Mouse (Mus musculus) ES-E14 (cell line): ENCODE measurements around the gene Tpd52l2. TPM values are rescaled to one million over a fixed set of nuclear protein-coding genes. Genes with fewer than 3 reads are reported as not detected.
A peak's percentile ranks its signal among the peaks of the same experiment; 100 is the strongest.

ENCODE experiments used
- DNase-seq: peaks from one replicate; pipeline ENCODE4 v3.0.0-alpha.2; 2013; ENCODE audit warnings: low read depth, low spot score
- H3K27ac ChIP-seq: 2 replicates; pipeline ENCODE4 v1.5.1; 2012; ENCODE audit warnings: low read depth, mild to moderate bottlenecking, low read length, moderate library complexity, mixed read lengths; ENCODE audit not compliant: poor library complexity, insufficient read depth, severe bottlenecking
- H3K36me3 ChIP-seq: 2 replicates; pipeline ENCODE4 v1.6.1; 2012; ENCODE audit warnings: mild to moderate bottlenecking, low read length, moderate library complexity, mixed read lengths; ENCODE audit not compliant: control insufficient read depth, poor library complexity, insufficient read depth, severe bottlenecking
- H3K4me1 ChIP-seq, 2 experiments: fragments of 150-350 bp in 1 of 2; sonication (generic) in 1 of 2; 2 replicates each; pipeline ENCODE4 v1.6.1; 2012; ENCODE audit warnings: low read length in 2 of 2, mild to moderate bottlenecking in 1 of 2, mixed read lengths in 1 of 2; ENCODE audit not compliant: control insufficient read depth in 2 of 2, insufficient read depth in 2 of 2, poor library complexity in 1 of 2
- H3K4me3 ChIP-seq, 2 experiments: fragments of 150-350 bp in 1 of 2; sonication (generic) in 1 of 2; 2 replicates each; pipeline ENCODE4 v1.5.1; 2012; ENCODE audit warnings: low read length in 2 of 2, low read depth in 1 of 2, mild to moderate bottlenecking in 1 of 2, mixed read lengths in 1 of 2; ENCODE audit not compliant: insufficient read depth in 1 of 2, poor library complexity in 1 of 2, severe bottlenecking in 1 of 2
- H3K9ac ChIP-seq: 2 replicates; pipeline ENCODE4 v1.6.1; 2012; ENCODE audit warnings: low read depth, mild to moderate bottlenecking, low read length, mixed read lengths; ENCODE audit not compliant: poor library complexity, insufficient read depth, severe bottlenecking
- H3K9me3 ChIP-seq: fragments of 150-350 bp; sonication (generic); 2 replicates; pipeline ENCODE4 v1.6.1; 2012; ENCODE audit warnings: low read depth, mild to moderate bottlenecking, low read length; ENCODE audit not compliant: control insufficient read depth, insufficient read depth
- CHD2 ChIP-seq: IDR thresholded peaks from 2 replicates; pipeline ENCODE4 v1.6.1; 2014; ENCODE audit warnings: mild to moderate bottlenecking, low read depth, low read length, inconsistent platforms
- HCFC1 ChIP-seq: IDR thresholded peaks from 2 replicates; pipeline ENCODE4 v1.6.1; 2012; ENCODE audit warnings: low read length, inconsistent platforms, borderline replicate concordance; ENCODE audit not compliant: insufficient read depth
- MAFK ChIP-seq: IDR thresholded peaks from 2 replicates; pipeline ENCODE4 v1.6.1; 2014; ENCODE audit warnings: mild to moderate bottlenecking, low read depth, low read length, inconsistent platforms; ENCODE audit not compliant: insufficient read depth
- ZC3H11A ChIP-seq: IDR thresholded peaks from 2 replicates; pipeline ENCODE4 v1.6.1; 2012; ENCODE audit warnings: low read depth, mild to moderate bottlenecking, inconsistent platforms, low read length, borderline replicate concordance
- ZNF384 ChIP-seq: IDR thresholded peaks from 2 replicates; pipeline ENCODE4 v1.6.1; 2012; ENCODE audit warnings: low read depth, low read length, inconsistent platforms
- in situ Hi-C, 2 experiments: fragments of 600-800 bp; cut with MboI; formaldehyde crosslinking; loops; one replicate each; pipeline ENCODE4 v1.15.1; 2025; ENCODE audit warnings: low sequenced_read_pairs in 2 of 2, inconsistent platforms in 1 of 2; ENCODE audit not compliant: unreplicated experiment in 2 of 2
- total RNA-seq: library from RNA; depleted of rRNA; stranded (reverse); fragments of 300-350 nt; gene quantifications from 2 replicates; pipeline ENCODE4 v1.2.3, GENCODE M21; 2012

The Tpd52l2 gene
- total RNA-seq, 1 experiment = 111 TPM

- TF ChIP-seq MAFK (no peak), CHD2 (no peak), HCFC1 (no peak), ZNF384 (no peak), ZC3H11A (no peak)
- no peak overlapping the region for H3K9ac ChIP-seq
- DNase-seq = peak; percentile 15
- peaks cover 3% of the 10 kb centered on the region in 2 experiments; a peak in 2 of 4 replicates for H3K4me1 ChIP-seq
- in situ Hi-C loops = no loop called here
- no peaks in the 10 kb centered on the region for H3K36me3 ChIP-seq
- no peaks in the 10 kb centered on the region for H3K9me3 ChIP-seq
- no peak overlapping the region for H3K27ac ChIP-seq
- peak overlapping the region in 1 of 2 experiments; percentile 62; a peak in 3 of 4 replicates for H3K4me3 ChIP-seq
These were observed 39.1 kb upstream of the Tpd52l2 start for GRCm38 (mm10) chr2:181457831-181458230.

DNA sequence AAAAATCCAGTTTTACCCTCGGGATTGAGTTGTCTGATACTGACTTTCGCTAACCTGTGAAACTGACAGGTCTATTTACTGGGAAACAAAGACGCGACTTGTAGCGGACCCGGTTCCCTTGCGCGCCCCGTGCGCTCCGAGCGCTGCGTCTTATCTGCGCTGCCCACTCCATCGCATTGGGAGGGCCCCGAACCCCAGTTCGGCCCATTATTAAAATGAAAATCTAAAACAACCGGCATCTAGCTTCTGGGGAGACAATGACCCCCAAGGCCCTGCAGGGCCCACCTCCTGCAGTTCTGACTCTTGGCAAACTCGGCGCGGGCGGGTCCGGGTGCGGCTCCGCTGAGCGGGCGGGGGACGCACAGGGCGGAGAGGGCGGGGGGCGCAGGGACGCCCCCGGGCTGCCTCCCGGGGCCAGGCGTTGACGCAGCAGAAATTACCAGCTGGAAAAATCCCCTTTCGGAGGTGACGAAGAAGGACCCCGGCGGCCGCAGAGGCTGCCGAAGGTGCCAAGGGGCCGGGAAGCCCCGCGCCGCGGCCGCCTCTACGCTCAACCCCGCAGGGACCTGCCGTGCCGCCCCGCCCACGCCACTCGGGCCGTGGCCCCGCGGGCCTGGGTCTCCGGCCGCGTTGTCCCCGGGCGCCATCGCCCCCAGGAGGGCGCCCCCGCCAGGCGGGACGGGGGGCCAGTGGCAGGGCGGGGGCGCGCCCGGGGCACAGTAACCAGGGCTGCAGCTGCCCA lies 38.4 kb upstream of the Tpd52l2 start:
- no peak overlapping the region for H3K27ac ChIP-seq
- H3K36me3 ChIP-seq = no peaks in the 10 kb centered on the region
- peaks cover 3 to 5% of the 10 kb centered on the region in 2 experiments; a peak in 2 of 4 replicates for H3K4me1 ChIP-seq
- in situ Hi-C loops = no loop called here
- no peak for TF ChIP-seq ZNF384
- TF ChIP-seq HCFC1 = no peak
- TF ChIP-seq CHD2 = no peak
- no peak for TF ChIP-seq MAFK
- no peak for TF ChIP-seq ZC3H11A
- peak overlapping the region; percentile 62 to 92 for H3K4me3 ChIP-seq
- no peaks in the 10 kb centered on the region for H3K9me3 ChIP-seq
- H3K9ac ChIP-seq = peak overlapping the region; percentile 72
- peak; percentile 24 for DNase-seq

DNA sequence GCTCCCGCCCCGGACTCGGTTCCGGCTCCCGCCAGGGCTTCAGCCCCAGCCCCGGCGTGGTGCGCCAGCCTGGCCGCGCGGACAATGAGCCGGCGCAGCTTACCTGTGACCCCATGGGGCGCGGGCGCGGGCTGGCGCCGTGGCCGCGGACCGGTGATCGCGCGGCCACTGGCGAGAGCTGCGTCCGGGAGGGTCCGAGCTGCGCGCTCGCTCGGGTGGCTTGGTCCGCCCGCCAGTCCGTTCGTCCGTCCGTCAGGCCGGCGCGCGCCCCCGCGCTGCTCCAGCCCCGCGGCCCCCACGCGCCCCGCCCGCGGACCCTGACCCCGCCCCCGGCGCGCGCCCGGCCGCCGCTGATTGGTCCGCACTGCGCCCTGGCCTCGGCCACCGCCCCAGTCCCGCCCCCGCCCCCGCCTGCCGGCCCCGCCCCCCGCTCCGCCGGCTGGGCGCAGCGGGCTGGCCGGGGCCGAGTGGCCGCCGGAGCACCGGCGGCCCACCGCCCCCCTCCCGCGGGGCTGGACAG lies 37.7 kb upstream of the Tpd52l2 start, which contains the start of gene Zbtb46:
TSS of gene Zbtb46 (minus strand) at position 274 of the 520 bp plus-strand sequence.
- no peak for TF ChIP-seq ZNF384
- no peak for TF ChIP-seq CHD2
- TF ChIP-seq MAFK = no peak
- no peak for TF ChIP-seq ZC3H11A
- no peak for TF ChIP-seq HCFC1
- Histone ChIP-seq H3K9ac (peak within 1 kb of the TSS; percentile 72), H3K27ac (no peak within 1 kb of the TSS)

DNA sequence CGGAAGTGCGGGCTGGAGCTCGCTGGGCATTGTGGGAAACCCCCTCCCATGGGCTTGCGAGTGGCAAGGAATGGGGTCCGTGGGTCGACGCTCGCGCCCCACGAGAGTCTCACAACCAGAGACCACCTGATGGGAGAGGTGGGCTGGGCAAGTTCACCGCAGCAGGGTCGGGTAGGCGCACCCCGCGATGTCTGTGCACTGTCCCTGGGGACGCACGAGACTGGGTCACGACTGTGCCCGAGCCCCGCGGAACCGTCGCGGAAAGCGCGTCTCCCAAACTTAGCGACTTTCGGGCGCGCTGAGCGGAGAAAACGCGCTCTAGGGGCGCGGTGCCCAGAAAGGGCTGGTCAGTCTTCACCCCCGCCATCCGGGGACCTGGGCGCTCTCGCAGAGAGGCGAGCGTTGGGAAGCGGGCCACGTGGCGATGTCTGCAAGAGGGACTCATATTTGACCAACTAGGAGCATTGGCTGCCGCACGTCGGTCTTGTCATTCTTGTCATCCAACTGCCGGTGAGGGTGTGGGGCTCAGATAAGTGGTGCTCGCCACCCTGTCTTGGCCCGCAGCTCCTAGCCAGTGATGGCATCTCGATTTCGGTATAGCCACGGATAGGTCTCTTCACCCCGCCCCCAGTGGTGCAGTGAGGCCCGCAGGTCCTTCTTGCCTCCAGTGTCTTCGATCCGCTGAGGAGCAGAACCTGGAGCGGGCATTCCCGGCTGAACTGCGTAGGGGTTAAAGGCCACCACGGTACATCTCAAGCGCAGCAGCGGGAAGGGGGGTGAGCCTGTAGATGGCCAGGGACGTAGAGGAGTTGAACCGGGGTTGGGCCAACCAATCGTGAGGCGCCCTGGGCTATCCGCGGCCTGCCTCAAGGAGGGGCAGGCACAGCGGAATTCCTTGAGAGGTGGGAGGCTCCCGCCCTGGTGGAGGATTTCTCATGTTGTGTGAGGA lies 37.0 kb upstream of the Tpd52l2 start:
- Histone ChIP-seq H3K4me1 (peaks cover 3 to 5% of the 10 kb centered on the region in 2 experiments; a peak in 2 of 4 replicates), H3K36me3 (no peaks in the 10 kb centered on the region), H3K9ac (peak overlapping the region; percentile 59), H3K27ac (no peak overlapping the region), H3K4me3 (peak overlapping the region; percentile 90 to 92), H3K9me3 (no peaks in the 10 kb centered on the region)
- DNase-seq = peak; percentile 70
- in situ Hi-C loops = no loop called here
- no peak for TF ChIP-seq ZNF384

More for the DNA sequence above, 37.7 kb upstream of the Tpd52l2 start, which contains the start of gene Zbtb46:
- Histone ChIP-seq H3K4me3 (peak within 1 kb of the TSS; percentile 90 to 92), H3K9me3 (no peaks in the 10 kb centered on the region), H3K4me1 (peaks cover 3 to 5% of the 10 kb centered on the region in 2 experiments; a peak in 2 of 4 replicates), H3K36me3 (no peaks in the 10 kb centered on the region)
- DNase-seq = peak; percentile 47
- in situ Hi-C loops = no loop called here
